26 mouse cellular contexts compared by ENCODE assay signal in the genomic region with DNA sequence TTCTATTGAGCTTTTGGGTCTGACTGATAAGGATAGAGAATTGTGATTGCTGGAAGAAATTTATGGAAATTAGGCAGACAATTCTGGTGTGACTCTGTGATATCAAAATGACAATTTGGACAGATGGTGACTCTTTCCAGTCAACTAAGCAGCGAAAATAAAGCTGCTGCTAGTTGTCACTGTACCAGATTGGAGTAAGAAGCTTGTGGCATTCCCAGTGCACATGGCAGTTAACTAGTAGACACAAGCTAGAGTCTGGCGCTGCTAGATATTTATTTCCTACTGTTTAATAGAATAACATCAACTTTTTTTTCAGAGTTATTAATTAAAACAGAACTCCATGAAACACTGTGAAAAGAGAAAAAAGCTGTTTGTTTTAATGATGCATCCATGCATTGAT.
DNase-seq lines count a peak whose midpoint lies in the region; ATAC-seq and TF ChIP-seq lines count a peak whose summit lies in the region.
"Had no signal": no experiment of that assay in that cellular context is flagged by ENCODE, and none has a peak within 500 bp of the region (broad histone marks: within the 10 kb centered on the region; RNA-seq: fewer than 3 reads in every experiment).

No protein-coding gene starts in this region.

- no peak overlapping the region for H3K9ac ChIP-seq in forebrain, embryonic 13.5 days
- no peak overlapping the region for H3K9ac ChIP-seq in midbrain, postnatal 0 days (replicated peaks; ENCODE audit: low read length, poor library complexity, severe bottlenecking)
- H3K9ac ChIP-seq in midbrain, embryonic 13.5 days (replicated peaks), result no peak overlapping the region
- H3K9ac ChIP-seq in heart, embryonic 12.5 days, result no peak overlapping the region
- H3K9ac ChIP-seq: embryonic facial prominence, embryonic 15.5 days; heart, embryonic 13.5 days; hindbrain, embryonic 13.5 days; intestine, embryonic 15.5 days; limb, embryonic 12.5 days; liver, embryonic 12.5 days; lung, embryonic 14.5 days; neural tube, embryonic 13.5 days had no signal

- H3K27me3 ChIP-seq in forebrain, embryonic 13.5 days, result no peaks in the 10 kb centered on the region
- H3K27me3 ChIP-seq in forebrain, embryonic 10.5 days (ENCODE audit: poor library complexity, severe bottlenecking), result no peaks in the 10 kb centered on the region
- H3K27me3 ChIP-seq in midbrain, postnatal 0 days (ENCODE audit: insufficient read depth, low read length), result no peaks in the 10 kb centered on the region
- no peaks in the 10 kb centered on the region for H3K27me3 ChIP-seq in midbrain, embryonic 13.5 days
- no peaks in the 10 kb centered on the region for H3K27me3 ChIP-seq in heart, embryonic 12.5 days (replicated peaks)
- H3K27me3 ChIP-seq: embryonic facial prominence, embryonic 15.5 days; heart, embryonic 13.5 days; hindbrain, embryonic 13.5 days; intestine, embryonic 15.5 days; limb, embryonic 12.5 days; liver, embryonic 12.5 days; neural tube, embryonic 13.5 days had no signal

- WGBS in forebrain, embryonic 13.5 days, result 66% methylated on average over 2 of the region's 2 CpGs
- WGBS in forebrain, embryonic 10.5 days, result 81% methylated on average over 2 of the region's 2 CpGs
- WGBS in midbrain, postnatal 0 days, result 65% methylated on average over 2 of the region's 2 CpGs
- 66% methylated on average over 2 of the region's 2 CpGs for WGBS in midbrain, embryonic 13.5 days
- 66% methylated on average over 2 of the region's 2 CpGs for WGBS in heart, embryonic 12.5 days

- no peak for TF ChIP-seq CTCF in midbrain, postnatal 0 days (IDR thresholded peaks at IDR 0.05)

- H3K36me3 ChIP-seq in forebrain, embryonic 13.5 days (ENCODE audit: poor library complexity, severe bottlenecking), result no peaks in the 10 kb centered on the region
- H3K36me3 ChIP-seq in forebrain, embryonic 10.5 days (replicated peaks), result no peaks in the 10 kb centered on the region
- no peaks in the 10 kb centered on the region for H3K36me3 ChIP-seq in midbrain, postnatal 0 days (ENCODE audit: insufficient read depth, low read length)
- H3K36me3 ChIP-seq in midbrain, embryonic 13.5 days, result no peaks in the 10 kb centered on the region
- H3K36me3 ChIP-seq in heart, embryonic 12.5 days, result no peaks in the 10 kb centered on the region
- H3K36me3 ChIP-seq: embryonic facial prominence, embryonic 15.5 days; G1E; heart, embryonic 13.5 days; hindbrain, embryonic 13.5 days; intestine, embryonic 15.5 days; limb, embryonic 12.5 days; liver, embryonic 12.5 days; neural tube, embryonic 13.5 days had no signal

- ATAC-seq in forebrain, embryonic 13.5 days, result peak; percentile 83
- ATAC-seq in midbrain, postnatal 0 days (ENCODE audit: low FRiP score), result no peak
- no peak for ATAC-seq in midbrain, embryonic 13.5 days
- ATAC-seq in heart, embryonic 12.5 days (ENCODE audit: insufficient number of reproducible peaks, low FRiP score), result no peak
- ATAC-seq: activated CD4-positive, CD25-positive, alpha-beta regulatory T cell, adult 4 months; intestine, embryonic 15.5 days; liver, embryonic 12.5 days had no signal

- H3K4me3 ChIP-seq in forebrain, embryonic 13.5 days, result no peak overlapping the region
- no peak overlapping the region for H3K4me3 ChIP-seq in forebrain, embryonic 10.5 days
- no peak overlapping the region for H3K4me3 ChIP-seq in midbrain, postnatal 0 days (ENCODE audit: low read depth, low read length)
- no peak overlapping the region for H3K4me3 ChIP-seq in midbrain, embryonic 13.5 days (replicated peaks)
- no peak overlapping the region for H3K4me3 ChIP-seq in heart, embryonic 12.5 days
- H3K4me3 ChIP-seq: embryonic facial prominence, embryonic 15.5 days; heart, embryonic 13.5 days; hindbrain, embryonic 13.5 days; intestine, embryonic 15.5 days; limb, embryonic 12.5 days; liver, embryonic 12.5 days; neural tube, embryonic 13.5 days had no signal

- no peak overlapping the region for H3K4me2 ChIP-seq in forebrain, embryonic 13.5 days
- H3K4me2 ChIP-seq in midbrain, postnatal 0 days (ENCODE audit: low read depth, low read length, poor library complexity, severe bottlenecking), result no peak overlapping the region
- no peak overlapping the region for H3K4me2 ChIP-seq in midbrain, embryonic 13.5 days (replicated peaks)
- H3K4me2 ChIP-seq in heart, embryonic 12.5 days, result no peak overlapping the region
- H3K4me2 ChIP-seq: embryonic facial prominence, embryonic 15.5 days; heart, embryonic 13.5 days; hindbrain, embryonic 13.5 days; intestine, embryonic 15.5 days; limb, embryonic 12.5 days; liver, embryonic 12.5 days; lung, embryonic 14.5 days; neural tube, embryonic 13.5 days had no signal

- H3K27ac ChIP-seq in forebrain, embryonic 13.5 days, result no peak overlapping the region
- no peak overlapping the region for H3K27ac ChIP-seq in forebrain, embryonic 10.5 days
- no peak overlapping the region for H3K27ac ChIP-seq in midbrain, postnatal 0 days (ENCODE audit: low read depth, low read length)
- no peak overlapping the region for H3K27ac ChIP-seq in midbrain, embryonic 13.5 days
- H3K27ac ChIP-seq in heart, embryonic 12.5 days (ENCODE audit: poor library complexity, severe bottlenecking), result no peak overlapping the region
- H3K27ac ChIP-seq: embryonic facial prominence, embryonic 15.5 days; heart, embryonic 13.5 days; hindbrain, embryonic 13.5 days; intestine, embryonic 15.5 days; limb, embryonic 12.5 days; liver, embryonic 12.5 days; neural tube, embryonic 13.5 days had no signal

- no peaks in the 10 kb centered on the region for H3K4me1 ChIP-seq in forebrain, embryonic 13.5 days
- H3K4me1 ChIP-seq in forebrain, embryonic 10.5 days, result no peaks in the 10 kb centered on the region
- H3K4me1 ChIP-seq in midbrain, postnatal 0 days (ENCODE audit: insufficient read depth, low read length), result no peaks in the 10 kb centered on the region
- no peaks in the 10 kb centered on the region for H3K4me1 ChIP-seq in midbrain, embryonic 13.5 days (replicated peaks)
- H3K4me1 ChIP-seq in heart, embryonic 12.5 days (replicated peaks), result no peaks in the 10 kb centered on the region
- H3K4me1 ChIP-seq: embryonic facial prominence, embryonic 15.5 days; heart, embryonic 13.5 days; hindbrain, embryonic 13.5 days; intestine, embryonic 15.5 days; limb, embryonic 12.5 days; liver, embryonic 12.5 days; neural tube, embryonic 13.5 days had no signal

- H3K9me3 ChIP-seq in forebrain, embryonic 13.5 days (replicated peaks), result no peaks in the 10 kb centered on the region
- H3K9me3 ChIP-seq in forebrain, embryonic 10.5 days, result no peaks in the 10 kb centered on the region
- H3K9me3 ChIP-seq in midbrain, postnatal 0 days (ENCODE audit: low read length), result no peaks in the 10 kb centered on the region
- no peaks in the 10 kb centered on the region for H3K9me3 ChIP-seq in midbrain, embryonic 13.5 days
- no peaks in the 10 kb centered on the region for H3K9me3 ChIP-seq in heart, embryonic 12.5 days (replicated peaks)
- H3K9me3 ChIP-seq: embryonic facial prominence, embryonic 15.5 days; G1E; heart, embryonic 13.5 days; hindbrain, embryonic 13.5 days; intestine, embryonic 15.5 days; limb, embryonic 12.5 days; liver, embryonic 12.5 days; neural tube, embryonic 13.5 days had no signal

- DNase-seq in forebrain, embryonic 10.5 days (ENCODE audit: extremely low spot score, low spot score), result no peak
- DNase-seq in midbrain, postnatal 0 days (ENCODE audit: low spot score), result peak; percentile 40
- peak; percentile 9 to 20 for DNase-seq in layer of hippocampus, postnatal 10 days (ENCODE audit: low spot score in 2 of 2)
- no peak for DNase-seq in thymus, postnatal 14 days
- DNase-seq in adrenal gland, postnatal 4 days (ENCODE audit: low spot score in 2 of 2), result no peak
- DNase-seq: adrenal gland, postnatal 14 days; cerebellum, adult 2 months; kidney, adult 9 months; kidney, postnatal 25 days; lung, embryonic 14.5 days; lung, postnatal 36 days; right cerebral cortex, postnatal 14 days; spleen, adult 18-20 months; thymus, adult 18-20 months had no signal

Comparison
In these comparisons a context has a peak if more than half of its experiments do, and no peak if none do; other contexts are left out.
1. DNase-seq: peak in midbrain, postnatal 0 days (single experiment) and layer of hippocampus, postnatal 10 days (2 of 2); none in forebrain, embryonic 10.5 days (single experiment), thymus, postnatal 14 days (single experiment) and adrenal gland, postnatal 4 days (0 of 2).